Mouse (Mus musculus) embryo, embryonic 10 days (tissue): ENCODE results near the gene Nagpa.
A peak's percentile ranks its signal among the peaks of the same experiment; 100 is the strongest.

ENCODE experiments used
- DNase-seq: peaks from one replicate; pipeline ENCODE4 v3.0.0-alpha.2; 2015; ENCODE audit warnings: low spot score

Gene Nagpa

GRCm38 (mm10) chr16:5195080-5195479 is 8.7 kb downstream of the Nagpa start:
- peak; percentile 73 for DNase-seq

GRCm38 (mm10) chr16:5186234-5186633 is 17.6 kb downstream of the Nagpa start:
- DNase-seq, result no peak

- no peak for DNase-seq
These were observed 18.1 kb downstream of the Nagpa start for GRCm38 (mm10) chr16:5185691-5186090.

DNA sequence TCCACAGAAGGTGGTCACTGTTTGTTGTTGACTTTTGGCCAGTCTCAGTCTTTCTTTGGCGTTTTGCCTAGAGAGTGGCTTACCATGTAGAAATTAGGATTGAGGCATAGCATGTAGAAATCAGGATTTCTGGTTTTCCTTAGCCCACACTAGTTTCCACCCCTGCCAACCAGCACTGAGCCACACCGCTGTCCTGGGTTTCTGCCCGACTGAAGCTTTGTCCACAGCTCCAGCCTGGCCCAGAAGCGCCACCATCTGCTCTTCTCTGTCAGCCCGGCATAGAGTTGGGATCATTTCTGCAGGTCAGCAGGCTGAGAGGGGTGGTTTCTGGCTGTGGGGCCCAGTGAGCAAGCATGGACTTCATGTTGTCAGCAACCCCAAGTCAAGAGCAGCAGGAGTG is 18.9 kb downstream of the Nagpa start:
- DNase-seq, result no peak

GRCm38 (mm10) chr16:5184101-5184500 is 19.7 kb downstream of the Nagpa start:
- no peak for DNase-seq

DNA sequence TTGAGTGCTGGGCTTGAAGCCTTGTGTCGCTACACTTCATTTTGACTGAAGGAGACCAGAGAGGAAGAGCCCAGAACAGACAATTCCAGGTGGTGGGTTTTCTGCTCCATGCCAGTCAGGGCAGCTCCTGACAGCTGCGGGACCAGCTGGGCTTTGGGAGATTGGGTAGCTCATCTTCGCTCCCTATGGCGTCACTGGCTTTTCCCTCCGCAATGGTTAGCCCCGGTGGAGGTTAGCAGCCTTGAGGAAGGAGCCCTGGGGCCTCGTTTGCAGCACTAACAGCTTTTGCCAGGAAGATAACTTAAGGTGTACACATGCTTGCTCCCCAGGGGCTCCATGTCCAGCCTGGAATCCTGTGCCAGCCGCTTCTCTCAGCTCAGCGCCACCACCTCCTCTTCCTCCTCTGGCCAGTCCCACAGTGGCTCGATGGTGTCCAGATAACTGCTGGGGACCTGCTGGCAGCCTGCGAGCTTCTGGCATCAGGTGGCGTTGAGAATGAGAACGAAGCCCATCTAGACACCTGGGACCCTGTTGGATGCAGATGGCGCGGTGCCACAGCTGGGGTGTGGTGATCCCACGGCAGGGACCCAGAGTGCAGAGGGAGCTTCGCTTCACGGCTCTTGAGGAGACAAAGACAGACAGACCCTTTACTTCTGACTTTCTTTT is 20.4 kb downstream of the Nagpa start:
- no peak for DNase-seq

GRCm38 (mm10) chr16:5172636-5173035 is 31.2 kb downstream of the Nagpa start:
- no peak for DNase-seq

DNA sequence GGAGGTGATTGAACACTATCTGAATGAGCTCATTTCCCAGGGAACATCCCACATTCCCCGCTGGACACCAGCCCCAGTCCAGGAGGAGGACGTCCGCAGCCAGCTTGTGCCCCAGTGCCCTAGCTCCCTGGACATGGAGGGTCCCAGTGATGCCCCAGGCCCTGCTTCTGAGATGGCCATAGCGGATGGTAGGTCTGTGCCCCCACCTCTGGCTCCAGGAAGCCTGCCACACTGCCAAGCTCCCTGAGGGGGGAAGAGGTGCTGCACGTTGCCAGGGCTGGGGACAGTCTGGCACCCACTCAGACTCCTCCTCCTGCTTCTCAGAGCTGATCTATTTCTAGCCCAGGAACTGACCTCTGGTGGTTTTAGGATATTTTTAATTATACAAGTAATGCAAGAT is 35.0 kb downstream of the Nagpa start:
- DNase-seq, result no peak

DNA sequence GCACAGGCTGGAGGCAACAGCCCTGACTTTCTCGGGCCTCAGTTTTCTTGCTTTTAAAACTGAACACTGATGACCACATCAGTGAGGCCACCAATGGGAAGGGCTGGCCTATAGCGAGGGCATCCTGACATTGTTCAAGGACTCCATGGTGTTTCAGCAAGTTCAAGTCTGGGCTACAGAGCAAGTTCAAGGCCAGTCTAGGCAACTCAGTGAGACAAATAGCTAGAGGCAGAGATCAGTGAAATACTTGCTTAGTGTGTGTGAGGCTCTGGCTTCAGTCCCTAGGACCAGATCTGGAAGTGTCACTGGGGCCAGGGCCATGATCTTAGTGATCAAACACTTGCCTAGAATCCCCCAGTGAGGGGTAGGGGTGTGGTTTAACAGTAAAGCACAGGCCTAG is 35.8 kb downstream of the Nagpa start:
- no peak for DNase-seq

GRCm38 (mm10) chr16:5164327-5164726 is 39.5 kb downstream of the Nagpa start:
- no peak for DNase-seq

DNA sequence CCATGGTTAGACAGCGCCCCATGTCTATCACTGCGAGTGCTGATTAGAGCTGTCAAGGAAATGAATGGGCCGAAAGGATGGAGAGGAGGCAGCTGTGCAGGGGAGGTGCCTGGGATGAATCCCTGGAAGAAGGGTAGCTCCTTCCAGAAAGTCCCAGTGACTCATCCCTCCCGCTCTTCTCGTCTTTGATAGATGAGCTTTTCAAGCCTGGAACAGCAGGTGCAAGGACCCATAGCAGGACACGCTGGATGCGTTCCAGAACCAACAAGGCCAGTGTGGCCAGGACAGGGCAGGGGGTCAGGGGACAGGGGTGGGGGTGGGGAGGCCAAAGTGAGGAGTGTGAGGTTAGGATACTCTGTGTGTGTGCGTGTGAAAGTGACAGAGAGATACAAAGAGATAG is 44.6 kb downstream of the Nagpa start:
- no peak for DNase-seq

DNA sequence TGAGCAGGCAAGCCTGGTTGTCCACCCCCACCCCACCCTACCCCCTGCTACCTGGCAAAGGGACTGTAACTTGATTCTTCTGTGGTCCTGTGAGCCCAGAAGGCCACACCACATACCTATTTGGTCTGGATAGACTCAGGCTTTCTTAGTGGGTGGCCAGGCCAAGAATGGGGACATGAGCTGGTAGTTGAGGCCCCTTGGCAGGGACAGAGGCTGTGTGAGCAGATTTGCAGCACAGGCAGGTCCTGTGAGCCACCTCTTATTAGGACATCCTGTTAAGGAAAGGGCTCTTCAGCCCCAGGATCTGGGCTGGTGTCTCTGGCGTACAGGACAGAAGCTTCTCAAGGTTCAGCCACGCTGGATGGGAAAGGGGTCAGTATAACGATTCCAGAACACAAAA is 46.7 kb downstream of the Nagpa start:
- no peak for DNase-seq

DNA sequence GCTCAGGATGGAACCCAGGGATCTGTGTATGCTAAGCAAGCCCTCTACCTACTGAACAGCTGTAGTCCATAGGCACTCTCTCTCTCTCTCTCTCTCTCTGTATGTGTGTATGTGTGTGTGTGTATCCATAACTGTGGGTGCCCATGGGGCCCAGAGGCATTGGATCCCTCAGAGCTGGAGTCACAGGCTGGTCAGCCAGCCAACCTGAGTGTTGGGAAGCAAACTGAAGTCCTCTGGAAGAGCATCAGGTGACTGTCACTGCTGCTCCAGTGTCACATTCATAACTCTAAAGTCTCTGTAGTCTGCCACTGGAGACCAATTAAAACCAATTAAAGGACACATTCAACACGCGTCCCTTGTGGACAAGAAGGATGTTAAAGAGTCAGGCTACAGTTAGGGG is 47.3 kb downstream of the Nagpa start:
- DNase-seq, result no peak

- DNase-seq, result no peak
These were observed 48.8 kb downstream of the Nagpa start for GRCm38 (mm10) chr16:5155014-5155413.

DNA sequence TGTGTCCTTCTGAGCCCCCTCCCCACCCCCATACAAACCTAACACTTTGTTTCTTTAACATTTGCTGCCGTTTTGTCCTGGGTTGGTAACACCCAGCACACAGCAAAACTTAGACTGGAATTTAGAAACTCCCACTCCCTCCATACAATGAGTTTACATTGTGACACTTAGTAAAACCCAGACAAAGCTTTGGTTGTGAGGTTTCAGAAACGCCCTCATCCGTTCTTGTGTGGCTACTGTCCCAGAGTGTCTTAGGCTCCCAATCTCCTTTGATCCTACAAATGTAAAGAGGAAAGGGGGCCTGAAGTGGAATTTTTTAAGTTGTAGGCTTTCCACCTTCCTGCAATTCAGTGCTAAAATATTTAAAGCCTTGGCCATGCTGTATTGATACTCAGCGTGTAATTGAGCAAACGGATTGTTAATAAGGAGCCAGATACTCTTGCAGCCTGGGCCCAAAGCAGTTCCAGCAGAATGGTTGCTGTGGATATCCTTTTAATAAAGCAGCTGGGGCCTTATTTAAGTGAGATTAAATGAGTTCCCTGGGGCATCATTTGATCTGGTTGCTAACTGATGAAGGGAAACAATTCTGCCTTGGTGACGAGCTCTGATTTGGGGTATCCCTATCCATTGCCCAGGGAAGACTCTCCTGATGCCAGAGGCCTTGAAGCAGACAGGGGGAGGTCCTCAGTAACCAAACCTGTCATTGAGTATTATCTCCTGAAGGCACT is 50.3 kb downstream of the Nagpa start:
- DNase-seq, result no peak

DNA sequence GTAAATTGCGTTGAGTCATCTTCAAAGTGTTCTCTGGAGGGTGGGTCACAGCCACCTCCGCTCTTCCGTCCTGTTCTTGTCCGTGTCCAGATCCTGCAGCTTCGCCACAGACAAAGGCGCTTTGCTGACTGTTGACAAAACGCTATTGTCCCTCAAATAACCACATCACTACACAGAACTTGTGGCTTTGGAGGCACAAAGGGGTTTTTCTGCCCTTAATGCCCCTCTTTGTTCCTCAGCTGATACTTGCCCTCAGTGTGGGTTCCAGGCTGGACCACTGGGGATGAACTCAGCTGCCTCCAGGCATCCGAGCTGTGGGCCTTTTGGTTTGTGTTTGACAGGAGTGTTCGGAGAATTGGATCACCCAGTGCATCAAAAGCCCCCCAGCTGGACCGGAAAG is 53.3 kb downstream of the Nagpa start:
- no peak for DNase-seq

- no peak for DNase-seq
These were observed 56.8 kb downstream of the Nagpa start, which contains the start of gene Sec14l5 for GRCm38 (mm10) chr16:5147037-5147385. TSS of gene Sec14l5 (plus strand) at chr16:5147109.

DNA sequence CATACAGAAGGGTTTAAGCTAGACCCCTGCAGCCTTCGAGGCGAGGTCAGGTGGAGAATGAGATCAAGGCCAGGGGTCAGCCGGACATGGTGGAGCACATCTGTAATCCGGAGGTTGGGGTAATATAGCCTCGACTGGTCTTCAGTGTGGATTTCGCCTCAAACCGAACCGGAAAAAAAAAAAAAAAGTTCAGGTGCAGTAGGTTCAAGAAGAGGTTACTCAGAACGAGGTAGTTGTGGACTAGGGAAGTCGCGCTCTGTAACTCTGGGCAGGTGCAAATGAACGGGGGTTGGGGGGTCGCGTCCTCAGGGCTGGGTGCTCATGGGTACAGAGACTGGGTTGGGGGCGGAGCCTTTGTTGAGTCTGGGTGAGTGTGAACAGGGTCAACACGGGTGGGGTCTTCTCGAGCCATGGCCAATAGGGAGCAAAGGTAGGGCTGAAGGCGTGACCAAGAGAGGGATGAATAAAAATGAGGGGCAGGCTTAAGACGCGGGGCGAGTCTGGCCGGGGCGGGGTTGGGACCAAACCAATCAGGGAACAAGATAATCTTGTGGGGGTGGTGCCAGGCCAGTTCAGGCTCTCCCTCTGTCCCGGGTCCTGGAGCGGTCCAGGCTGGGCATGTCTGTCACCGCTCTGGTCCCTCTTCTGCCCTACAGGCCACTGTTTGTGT is 57.3 kb downstream of the Nagpa start:
- peak; percentile 84 for DNase-seq

DNA sequence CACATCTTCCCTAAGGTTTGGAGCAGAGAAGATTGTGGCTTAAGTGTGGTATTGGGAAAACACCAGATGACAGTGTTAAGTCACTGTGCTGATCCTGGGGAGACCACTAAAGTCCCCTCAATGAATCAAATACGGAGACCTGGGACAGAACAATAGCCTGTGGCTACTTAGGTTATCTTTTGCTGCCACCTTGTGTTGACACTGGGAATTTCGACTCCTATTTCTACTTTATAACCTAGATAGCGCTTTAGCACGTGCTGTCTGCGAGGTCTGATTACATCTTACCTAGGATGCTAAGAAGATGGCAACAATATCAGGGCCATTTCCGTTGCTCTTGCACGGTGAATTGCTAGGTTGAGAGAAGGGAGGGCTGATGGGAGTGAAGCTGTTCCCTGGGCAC is 58.2 kb downstream of the Nagpa start:
- peak; percentile 92 for DNase-seq
